Mouse (Mus musculus): ENCODE results near the gene Cxcr5.

Cxcr5 gene

DNA sequence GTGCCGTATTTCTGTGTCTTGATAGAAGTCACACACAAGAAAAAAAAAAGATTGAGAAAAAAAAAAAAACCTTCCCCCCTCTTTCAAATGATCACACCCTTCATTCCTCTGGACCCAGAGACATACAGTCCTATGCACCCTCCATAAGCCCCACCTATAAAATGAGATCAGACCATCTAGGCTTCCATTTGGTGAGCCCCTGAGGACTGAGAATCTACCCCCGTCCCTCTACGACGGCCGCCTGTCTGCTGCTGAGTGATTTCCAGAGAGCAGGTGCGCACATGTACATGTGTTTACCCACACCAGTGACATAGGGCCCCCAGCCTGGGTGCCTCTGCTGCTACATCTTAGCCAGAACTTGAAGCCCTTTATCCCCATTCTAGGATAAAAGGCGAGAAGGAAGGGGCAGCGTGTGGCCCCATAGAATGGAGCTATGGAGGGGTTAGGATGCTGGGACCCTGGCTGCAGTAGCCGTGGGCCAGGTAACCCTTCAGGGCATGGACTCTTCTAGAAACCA, 51.3 kb downstream of the Cxcr5 start:
- DNase-seq (ENCODE audit: extremely low spot score, low read depth, low spot score) = no peak

DNA sequence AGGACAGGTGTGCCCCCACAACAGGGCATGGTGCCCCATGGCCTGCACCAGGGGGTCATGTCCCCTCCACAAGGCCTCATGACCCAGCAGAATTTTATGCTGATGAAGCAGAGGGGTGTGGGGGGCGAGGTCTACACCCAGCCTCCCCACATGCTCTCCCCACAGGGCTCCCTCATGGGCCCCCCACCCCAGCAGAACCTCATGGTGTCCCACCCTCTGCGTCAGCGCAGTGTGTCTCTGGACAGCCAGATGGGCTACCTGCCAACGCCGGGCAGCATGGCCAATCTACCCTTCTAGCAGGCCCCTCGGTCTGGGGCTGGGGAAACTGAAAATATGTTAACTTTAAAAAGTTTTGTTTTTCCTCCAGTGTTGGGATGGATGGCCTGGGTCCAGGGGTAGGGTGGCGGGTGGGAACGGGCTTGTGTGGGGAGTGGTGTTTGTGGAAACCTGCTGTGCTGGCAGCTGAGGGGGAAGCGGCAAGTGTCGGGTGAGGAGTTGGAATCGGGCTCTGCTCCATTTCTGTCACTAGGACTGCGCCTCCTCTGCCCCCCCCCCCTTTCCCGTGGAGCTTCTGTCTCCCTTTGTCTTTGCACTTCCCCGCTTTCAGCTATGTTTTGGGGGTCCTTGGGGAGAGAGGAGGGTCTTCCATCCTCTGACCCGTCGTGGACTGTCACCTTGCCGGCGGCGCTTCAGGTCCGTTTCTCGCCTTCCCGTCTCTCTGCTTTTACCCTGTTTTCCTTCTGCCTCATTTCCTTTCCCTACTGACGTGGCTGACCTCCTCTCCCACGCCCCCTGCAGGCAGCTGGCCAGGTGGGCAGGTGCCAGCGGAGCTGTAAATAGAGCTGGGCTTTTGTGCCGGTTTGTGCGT, 52.0 kb downstream of the Cxcr5 start:
- DNase-seq (ENCODE audit: extremely low spot score, low read depth, low spot score) = no peak

GRCm38 (mm10) chr9:44508721-44509486, 52.8 kb downstream of the Cxcr5 start:
- no peak for DNase-seq (ENCODE audit: extremely low spot score, low read depth, low spot score)

DNA sequence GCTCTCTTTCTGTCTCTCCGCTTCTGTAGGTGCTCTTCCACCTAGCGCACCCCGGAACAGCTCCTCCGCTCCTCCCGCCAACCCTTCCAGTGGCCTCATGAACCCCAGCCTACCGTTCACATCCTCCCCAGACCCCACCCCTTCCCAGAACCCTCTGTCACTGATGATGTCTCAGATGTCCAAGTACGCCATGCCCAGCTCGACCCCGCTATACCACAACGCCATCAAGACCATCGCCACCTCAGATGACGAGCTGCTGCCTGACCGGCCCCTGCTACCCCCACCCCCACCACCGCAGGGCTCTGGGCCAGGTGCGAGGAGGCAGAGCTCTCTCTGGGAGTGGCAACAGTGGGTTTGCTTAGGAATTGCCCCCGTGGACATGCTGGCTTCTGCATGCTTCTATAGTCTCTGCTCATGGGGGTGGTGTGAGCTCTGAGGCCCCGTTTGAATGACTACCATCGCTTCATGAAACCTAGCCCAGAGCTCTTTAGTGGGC, 53.5 kb downstream of the Cxcr5 start:
- DNase-seq (ENCODE audit: extremely low spot score, low read depth, low spot score) = no peak

DNA sequence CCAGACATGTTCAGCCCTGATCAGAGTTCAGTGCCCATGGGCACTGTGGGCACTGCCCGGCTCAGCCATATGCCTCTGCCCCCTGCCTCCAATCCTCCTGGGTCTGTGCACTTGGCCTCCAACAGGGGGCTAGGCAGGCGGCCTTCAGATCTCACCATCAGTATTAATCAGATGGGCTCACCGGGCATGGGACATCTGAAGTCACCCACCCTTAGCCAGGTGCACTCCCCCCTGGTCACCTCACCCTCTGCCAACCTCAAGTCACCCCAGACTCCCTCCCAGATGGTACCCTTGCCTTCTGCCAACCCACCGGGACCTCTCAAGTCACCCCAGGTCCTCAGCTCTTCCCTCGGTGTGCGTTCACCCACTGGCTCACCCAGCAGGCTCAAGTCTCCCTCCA, 54.3 kb downstream of the Cxcr5 start:
- DNase-seq (ENCODE audit: extremely low spot score, low read depth, low spot score) = no peak

GRCm38 (mm10) chr9:44506566-44506965, 55.1 kb downstream of the Cxcr5 start:
- DNase-seq (ENCODE audit: extremely low spot score, low read depth, low spot score) = no peak

- DNase-seq (ENCODE audit: extremely low spot score, low read depth, low spot score) = no peak
Measured at GRCm38 (mm10) chr9:44505824-44506467, 55.7 kb downstream of the Cxcr5 start.

DNA sequence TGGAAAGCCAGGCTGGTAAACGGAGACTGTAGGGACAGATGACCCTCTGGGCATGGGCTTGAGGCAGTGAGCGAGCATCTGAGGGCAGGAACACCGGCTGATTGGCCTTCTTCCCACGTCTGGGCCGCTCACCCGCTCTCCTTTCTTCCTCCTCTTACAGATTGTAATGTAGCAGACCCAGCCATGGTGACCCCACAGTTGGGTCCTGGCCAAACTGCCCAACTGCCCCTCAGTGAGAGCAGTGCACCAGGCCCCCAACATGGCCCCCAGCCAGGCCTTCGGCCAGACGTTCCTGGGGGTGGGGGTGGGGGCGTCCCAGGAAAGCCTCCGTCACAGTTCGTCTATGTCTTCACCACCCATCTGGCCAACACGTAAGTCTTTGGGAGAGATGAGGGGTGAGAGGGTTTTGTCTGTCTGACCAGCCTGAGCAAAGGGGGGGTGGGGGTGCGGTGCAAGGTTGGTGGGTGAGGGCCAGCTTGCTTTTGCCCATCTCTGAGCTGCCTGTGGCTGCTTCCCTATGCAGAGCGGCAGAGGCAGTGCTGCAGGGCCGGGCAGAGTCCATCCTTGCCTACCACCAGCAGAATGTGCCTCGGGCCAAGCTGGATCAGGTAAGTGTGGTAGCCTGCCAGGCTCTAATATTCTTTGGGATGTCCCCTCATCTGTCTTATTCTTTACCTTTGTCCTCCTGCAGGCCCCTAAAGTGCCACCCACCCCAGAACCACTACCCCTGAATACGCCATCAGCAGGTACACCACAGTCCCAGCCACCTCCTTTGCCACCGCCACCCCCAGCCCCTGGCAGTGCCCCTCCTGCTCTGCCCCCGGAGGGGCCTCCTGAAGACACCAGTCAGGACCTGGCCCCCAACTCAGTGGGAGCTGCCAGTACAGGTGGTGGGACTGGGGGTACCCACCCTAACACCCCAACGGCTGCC, 56.5 kb downstream of the Cxcr5 start:
- DNase-seq (ENCODE audit: extremely low spot score, low read depth, low spot score) = no peak

- DNase-seq (ENCODE audit: extremely low spot score, low read depth, low spot score) = no peak
Measured at GRCm38 (mm10) chr9:44502006-44502405, 59.7 kb downstream of the Cxcr5 start.

- DNase-seq (ENCODE audit: extremely low spot score, low read depth, low spot score) = no peak
Measured at GRCm38 (mm10) chr9:44501206-44501879, 60.3 kb downstream of the Cxcr5 start.

GRCm38 (mm10) chr9:44500638-44501175, 61.0 kb downstream of the Cxcr5 start:
- DNase-seq (ENCODE audit: extremely low spot score, low read depth, low spot score) = no peak

- DNase-seq (ENCODE audit: extremely low spot score, low read depth, low spot score) = no peak
Measured at GRCm38 (mm10) chr9:44500163-44500533, 61.5 kb downstream of the Cxcr5 start.

DNA sequence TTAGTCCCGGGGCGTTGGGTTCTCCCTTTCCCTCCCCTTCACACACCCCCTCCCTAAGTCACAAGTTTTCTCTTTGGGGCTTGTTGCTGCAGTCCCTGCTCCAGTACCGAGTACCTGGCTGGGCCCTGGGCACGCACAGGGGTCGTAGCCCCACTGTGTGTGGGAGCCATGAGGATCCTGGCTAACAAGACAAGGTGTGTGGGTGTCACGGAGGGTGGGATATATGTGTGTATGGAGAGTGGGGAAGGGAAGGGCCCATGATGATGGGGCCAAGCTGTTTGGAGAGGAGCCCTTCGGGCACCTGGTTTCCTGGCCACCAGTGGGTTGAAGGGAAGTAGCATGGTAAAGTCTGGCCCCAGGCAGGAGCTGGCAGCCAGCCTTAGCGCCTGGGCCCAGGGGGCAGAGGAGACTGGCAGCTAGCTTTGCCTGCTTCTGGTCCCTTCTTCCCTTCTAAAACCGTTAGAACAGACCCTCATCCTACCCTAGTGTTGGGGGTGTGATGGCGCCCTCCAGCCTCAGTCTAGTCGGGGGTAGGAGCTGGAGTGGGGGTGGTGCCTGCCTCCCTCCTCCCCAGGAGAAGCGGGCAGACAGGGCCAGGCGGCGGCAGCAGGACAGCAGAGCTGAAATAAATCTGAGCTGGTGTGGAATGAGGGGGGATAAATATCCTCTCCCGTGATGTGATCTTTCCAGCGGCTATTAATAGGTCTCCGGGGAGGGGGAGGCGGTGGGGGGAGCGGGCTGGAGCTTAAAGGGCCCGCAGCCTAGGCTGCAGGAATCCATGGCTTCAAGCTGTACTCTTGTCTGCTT, 62.1 kb downstream of the Cxcr5 start:
- DNase-seq (ENCODE audit: extremely low spot score, low read depth, low spot score) = no peak

GRCm38 (mm10) chr9:44498421-44499355, 63.0 kb downstream of the Cxcr5 start:
- no peak for DNase-seq (ENCODE audit: extremely low spot score, low read depth, low spot score)

DNA sequence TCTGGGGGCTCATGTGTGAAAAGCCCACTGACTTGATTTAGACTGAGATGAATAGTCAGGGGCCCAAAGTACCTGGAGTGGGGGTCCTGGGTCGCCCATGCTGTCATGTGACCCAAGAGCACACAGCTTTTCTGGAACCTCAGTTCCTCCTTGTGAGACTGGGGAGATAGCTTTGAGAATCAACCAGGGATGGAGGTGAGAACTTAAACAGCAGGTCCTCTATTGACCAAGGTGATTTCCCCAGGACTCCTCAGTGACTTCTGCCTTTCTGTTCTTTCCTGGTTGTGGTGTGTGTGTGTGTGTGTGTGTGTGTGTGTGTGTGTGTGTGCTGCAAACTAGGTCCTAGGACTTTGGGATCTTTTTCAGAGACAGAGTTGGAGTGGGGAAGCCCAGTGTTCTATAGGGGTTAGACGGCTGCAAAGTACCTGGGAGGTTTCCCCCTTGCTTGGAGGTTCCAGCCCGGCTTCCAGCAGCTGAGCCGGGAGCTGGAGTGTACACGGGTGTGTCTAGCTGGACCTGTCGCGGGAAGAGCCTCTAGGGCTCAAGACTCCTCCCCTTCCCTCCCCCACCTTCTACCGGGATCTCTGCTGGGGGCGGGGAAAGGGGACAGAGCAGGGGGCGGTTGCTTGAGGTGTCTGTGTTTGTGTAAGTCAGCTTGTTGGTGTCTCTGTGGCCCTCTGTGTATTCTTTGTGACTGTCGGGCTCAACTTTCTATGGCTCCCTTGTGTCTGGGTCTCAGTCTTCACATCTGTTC, 63.9 kb downstream of the Cxcr5 start:
- DNase-seq (ENCODE audit: extremely low spot score, low read depth, low spot score) = no peak

DNA sequence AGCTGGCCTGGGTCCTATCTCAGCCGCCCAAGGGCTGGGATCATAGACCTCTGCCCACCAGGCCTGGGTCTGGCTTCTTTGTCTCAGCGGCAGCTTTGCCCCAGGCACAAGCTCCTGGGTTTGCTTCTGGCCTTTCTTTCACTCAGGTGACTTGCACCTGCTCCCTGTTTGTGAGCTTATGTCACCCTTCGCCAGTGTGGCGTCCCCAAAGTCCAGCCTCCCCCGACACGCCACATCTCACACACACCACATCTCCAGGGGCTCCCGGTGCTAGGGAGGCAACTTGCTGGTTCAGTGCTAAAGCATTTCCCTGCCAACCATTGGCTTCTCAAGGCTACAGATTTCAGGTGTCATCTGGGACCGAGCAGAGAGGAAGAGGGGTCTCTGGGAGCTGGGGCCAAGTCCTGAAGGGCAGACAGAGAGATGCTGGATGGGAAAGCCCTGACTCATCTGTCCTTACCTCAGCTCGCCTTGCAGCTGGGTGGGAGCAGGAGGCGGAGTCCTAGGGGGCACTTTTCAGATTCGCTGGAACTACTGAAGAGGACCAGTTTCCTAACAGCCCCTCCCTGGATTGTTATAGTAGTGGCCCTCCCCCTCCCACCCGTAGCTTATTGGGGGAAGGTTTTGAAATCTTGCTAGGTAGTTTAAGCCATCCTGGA, 64.7 kb downstream of the Cxcr5 start:
- no peak for DNase-seq (ENCODE audit: extremely low spot score, low read depth, low spot score)
